Mouse (Mus musculus): ENCODE data around the gene Syt12. TPM values are rescaled to one million over a fixed set of nuclear protein-coding genes. Genes with fewer than 3 reads are reported as not detected.

Syt12 gene
- polyA plus RNA-seq, 1 experiment from 2014 or later: 1.0 TPM

Other genes starting within 250 kb of the Syt12 start
- 13.1 and 14.2 TPM in 2 replicates for gene Pold4, start 245.5 kb downstream of the Syt12 start, polyA plus RNA-seq (2015; fragmentation: Nextera tagmentation; extraction: Ambion mirVana)
- 3.6 and 4.8 TPM in 2 replicates for gene Ssh3, start 208.3 kb downstream of the Syt12 start, polyA plus RNA-seq (2015; fragmentation: Nextera tagmentation; extraction: Ambion mirVana)
- 14.0 and 15.2 TPM in 2 replicates for gene Ankrd13d, start 194.3 kb downstream of the Syt12 start, polyA plus RNA-seq (2015; fragmentation: Nextera tagmentation; extraction: Ambion mirVana)
- gene Grk2, start 171.2 kb downstream of the Syt12 start, polyA plus RNA-seq (2015; fragmentation: Nextera tagmentation; extraction: Ambion mirVana): 14.4 and 15.6 TPM in 2 replicates
- gene Kdm2a, start 79.2 kb downstream of the Syt12 start, polyA plus RNA-seq (2015; fragmentation: Nextera tagmentation; extraction: Ambion mirVana): 38.8 and 43.9 TPM in 2 replicates
- gene Rhod, start 38.0 kb downstream of the Syt12 start, polyA plus RNA-seq (2015; fragmentation: Nextera tagmentation; extraction: Ambion mirVana): 5.5 and 6.6 TPM in 2 replicates
- gene 2010003K11Rik, start 21.1 kb upstream of the Syt12 start, polyA plus RNA-seq (2015; fragmentation: Nextera tagmentation; extraction: Ambion mirVana): not detected in 2 replicates
- 15.9 and 17.3 TPM in 2 replicates for gene Pcx, start 33.0 kb upstream of the Syt12 start, polyA plus RNA-seq (2015; fragmentation: Nextera tagmentation; extraction: Ambion mirVana)
- gene Lrfn4, start 138.2 kb upstream of the Syt12 start, polyA plus RNA-seq (2015; fragmentation: Nextera tagmentation; extraction: Ambion mirVana): 7.5 and 7.9 TPM in 2 replicates
- gene Rce1, start 148.2 kb upstream of the Syt12 start, polyA plus RNA-seq (2015; fragmentation: Nextera tagmentation; extraction: Ambion mirVana): 50.9 and 63.4 TPM in 2 replicates
- 4.1 and 5.8 TPM in 2 replicates for gene Gm960, start 221.2 kb upstream of the Syt12 start, polyA plus RNA-seq (2015; fragmentation: Nextera tagmentation; extraction: Ambion mirVana)
- gene Sptbn2, start 233.7 kb upstream of the Syt12 start, polyA plus RNA-seq (2015; fragmentation: Nextera tagmentation; extraction: Ambion mirVana): 18.1 and 20.8 TPM in 2 replicates

Measured in forebrain, embryonic 13.5 days (tissue).